Mouse (Mus musculus): ENCODE results near the gene P2ry12.

DNA sequence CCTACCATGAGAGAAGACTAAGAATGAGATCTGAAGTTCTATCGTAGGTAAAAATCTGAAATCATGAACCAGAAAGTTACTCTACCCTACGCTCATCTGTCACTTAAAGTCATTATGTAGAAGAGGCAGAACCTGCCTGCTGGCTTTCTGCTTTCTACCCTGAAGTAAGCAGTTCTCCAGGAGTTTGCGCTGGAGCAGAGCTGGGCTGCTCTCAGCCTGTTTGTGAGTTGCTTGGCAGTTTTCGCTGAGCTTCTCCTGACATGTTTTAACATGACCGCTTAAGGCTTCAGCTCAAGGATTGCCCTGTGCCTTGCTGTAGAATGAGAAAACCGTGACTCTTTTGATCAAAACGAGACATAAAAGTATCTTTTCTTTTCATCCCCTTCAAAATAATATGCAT lies 68.6 kb downstream of the P2ry12 start:
- TF ChIP-seq GATA1 (IDR thresholded peaks at IDR 0.05; ENCODE audit: borderline replicate concordance, low read length) = no peak
- TF ChIP-seq FLI1 (IDR thresholded peaks at IDR 0.05; ENCODE audit: low read length) = no peak

Data from megakaryocyte, embryonic 14.5 days (primary cell).